Mouse (Mus musculus): Measurements from ENCODE around the gene Fam69a. TPM values are rescaled to one million over a fixed set of nuclear protein-coding genes. Genes with fewer than 3 reads are reported as not detected.

Gene Fam69a
- polyA plus RNA-seq, 2 experiments = 1.8 to 8.0 TPM

DNA sequence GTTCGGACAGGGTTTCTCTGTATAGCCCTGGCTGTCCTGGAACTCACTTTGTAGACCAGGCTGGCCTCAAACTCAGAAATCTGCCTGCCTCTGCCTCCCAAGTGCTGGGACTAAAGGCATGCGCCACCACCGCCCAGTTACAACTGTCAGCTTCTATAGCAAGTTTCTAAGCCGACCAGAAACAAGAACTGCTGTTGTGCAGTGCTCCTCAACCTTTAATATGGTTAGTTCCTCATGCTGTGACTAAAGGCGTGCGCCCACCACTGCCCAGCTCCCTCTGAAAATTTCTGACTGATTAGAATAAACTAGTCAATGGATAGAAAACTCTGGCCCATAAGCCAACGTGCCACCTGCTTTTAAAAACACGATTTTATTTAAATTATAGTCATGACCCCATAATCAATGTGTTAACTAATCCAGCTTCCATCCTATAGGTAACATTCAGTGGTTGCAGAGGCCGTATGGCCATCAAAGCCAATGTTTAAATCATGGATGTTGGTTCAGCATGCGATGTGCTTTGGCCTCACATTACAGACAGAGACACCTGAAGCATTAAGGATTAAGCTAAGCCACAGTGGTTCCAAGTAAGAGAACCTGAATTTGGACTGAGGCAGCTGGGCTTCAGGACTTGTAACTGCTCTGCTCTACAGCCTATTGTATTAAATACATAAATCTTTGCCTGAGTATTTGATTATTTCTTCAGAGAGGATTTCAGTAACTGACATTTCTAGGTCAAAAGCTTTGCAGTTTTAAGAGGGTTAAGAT, 50.1 kb downstream of the Fam69a start:
- ATAC-seq (ENCODE audit: insufficient read depth) (no peak), DNase-seq (ENCODE audit: low read depth in 3 of 3, low spot score in 3 of 3) (no peak)
- H3K27ac ChIP-seq = no peak overlapping the region
- no peaks in the 10 kb centered on the region for H3K27me3 ChIP-seq (ENCODE audit: control insufficient read depth, insufficient read depth, low read length)
- no peaks in the 10 kb centered on the region for H3K36me3 ChIP-seq (replicated peaks; ENCODE audit: control insufficient read depth, insufficient read depth, low read depth)
- no peaks in the 10 kb centered on the region for H3K9me3 ChIP-seq (ENCODE audit: control insufficient read depth, low read length)
- H3K9ac ChIP-seq (replicated peaks) = no peak overlapping the region
- 75% methylated on average over 10 of the region's 10 CpGs for WGBS (ENCODE audit: insufficient replicate concordance)
- H3K4me2 ChIP-seq (ENCODE audit: low read depth) = no peak overlapping the region
- TF ChIP-seq CTCF (IDR thresholded peaks at IDR 0.05; ENCODE audit: low read depth) (no peak), EP300 (IDR thresholded peaks at IDR 0.05; ENCODE audit: low read depth) (no peak)
- peaks cover 3 to 11% of the 10 kb centered on the region in 2 experiments; a peak in 3 of 4 replicates for H3K4me1 ChIP-seq (replicated peaks; ENCODE audit: control insufficient read depth in 2 of 2, insufficient read depth in 2 of 2, low read length in 1 of 2)
- no peak overlapping the region for H3K4me3 ChIP-seq (ENCODE audit: insufficient read depth in 1 of 2, low read depth in 2 of 2, low read length in 2 of 2)

DNA sequence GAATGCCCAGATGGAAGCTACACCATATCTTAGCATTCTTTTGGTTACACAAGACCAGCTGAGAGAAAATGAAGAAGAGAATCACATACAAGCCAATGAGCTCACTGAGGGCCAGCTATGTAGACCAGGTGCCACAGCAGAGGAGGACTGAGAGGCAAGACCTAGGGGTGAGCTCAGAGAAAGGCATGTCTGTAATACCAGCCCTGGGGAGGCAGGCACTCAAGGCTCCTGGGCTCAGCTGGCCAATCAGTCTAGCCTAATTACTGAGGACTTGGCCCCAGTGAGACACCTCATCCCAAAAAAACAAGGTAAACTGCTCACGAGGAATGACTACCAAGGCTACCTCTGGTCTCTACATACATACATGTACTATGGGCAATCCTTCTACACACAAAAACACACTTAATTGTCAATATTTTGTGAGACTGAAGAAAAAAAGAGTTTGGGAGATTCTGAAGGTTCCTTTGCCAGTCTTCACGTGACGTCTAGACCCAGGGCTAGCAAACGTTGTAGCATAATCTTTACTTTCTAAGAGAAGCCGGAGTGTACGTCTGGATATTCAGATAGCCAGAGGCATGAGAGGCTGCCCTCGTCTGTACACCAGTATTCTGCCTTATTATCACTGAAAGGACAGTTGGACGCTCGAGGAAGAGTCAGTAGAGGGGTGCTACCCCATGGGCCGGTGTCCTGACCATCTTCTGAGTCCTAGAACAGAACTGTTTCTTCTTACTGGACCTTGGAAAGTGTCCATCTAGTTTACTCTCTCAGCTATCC, 51.9 kb downstream of the Fam69a start:
- Histone ChIP-seq H3K27me3 (ENCODE audit: control insufficient read depth, insufficient read depth, low read length) (no peaks in the 10 kb centered on the region), H3K36me3 (replicated peaks; ENCODE audit: control insufficient read depth, insufficient read depth, low read depth) (no peaks in the 10 kb centered on the region), H3K4me1 (replicated peaks; ENCODE audit: control insufficient read depth in 2 of 2, insufficient read depth in 2 of 2, low read length in 1 of 2) (peaks cover 3 to 11% of the 10 kb centered on the region in 2 experiments; a peak in 3 of 4 replicates), H3K9me3 (ENCODE audit: control insufficient read depth, low read length) (no peaks in the 10 kb centered on the region), H3K9ac (replicated peaks) (peak overlapping the region; percentile 5; the same call in 1 of the 2 replicates), H3K4me3 (ENCODE audit: insufficient read depth in 1 of 2, low read depth in 2 of 2, low read length in 2 of 2) (no peak overlapping the region), H3K27ac (no peak overlapping the region), H3K4me2 (ENCODE audit: low read depth) (no peak overlapping the region)
- 42% methylated on average over 10 of the region's 10 CpGs for WGBS (ENCODE audit: insufficient replicate concordance)
- peak in 1 of 3 experiments; percentile 23 for DNase-seq (ENCODE audit: low read depth in 3 of 3, low spot score in 3 of 3)
- TF ChIP-seq EP300 (IDR thresholded peaks at IDR 0.05; ENCODE audit: low read depth) (no peak), CTCF (IDR thresholded peaks at IDR 0.05; ENCODE audit: low read depth) (no peak)
- peak; percentile 61; the same call in 1 of the 2 replicates for ATAC-seq (ENCODE audit: insufficient read depth)

DNA sequence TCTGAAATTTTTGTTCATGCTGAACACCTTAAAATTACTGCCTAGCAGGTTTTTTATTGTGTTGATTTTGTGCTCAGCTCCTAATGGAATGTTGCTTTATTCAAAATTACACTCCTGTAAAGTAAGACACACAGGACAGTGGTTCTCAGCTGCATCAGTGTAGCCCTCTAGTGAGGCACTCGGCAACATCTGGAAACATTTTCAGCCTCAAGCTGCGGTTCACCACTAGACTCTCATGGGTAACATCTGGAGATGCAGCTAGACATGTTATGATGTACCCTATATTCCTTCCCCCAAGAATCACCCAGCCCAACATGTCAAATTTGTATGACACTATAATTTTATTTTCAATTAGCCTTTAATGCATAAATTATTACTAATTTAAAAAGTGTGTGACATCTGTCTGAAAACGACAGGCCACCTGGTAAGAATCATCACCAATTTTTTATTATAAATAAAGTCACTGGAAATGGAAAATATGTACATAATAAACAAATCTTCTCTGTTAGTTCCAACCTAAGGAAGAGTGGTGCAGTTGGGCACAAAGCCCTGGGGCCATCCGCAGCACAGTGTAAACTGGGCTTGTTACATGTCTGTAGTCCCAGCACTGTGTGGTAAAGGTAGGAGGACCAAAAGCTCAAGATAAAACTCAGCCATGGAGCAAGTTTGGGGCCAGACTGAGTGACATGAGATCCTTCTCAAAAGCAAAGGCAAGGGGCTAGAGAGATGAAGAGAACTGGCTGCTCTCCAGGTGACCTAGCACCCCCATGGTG, 53.5 kb downstream of the Fam69a start:
- TF ChIP-seq EP300 (IDR thresholded peaks at IDR 0.05; ENCODE audit: low read depth) = no peak
- no peak for TF ChIP-seq CTCF (IDR thresholded peaks at IDR 0.05; ENCODE audit: low read depth)
- Histone ChIP-seq H3K27ac (no peak overlapping the region), H3K9me3 (ENCODE audit: control insufficient read depth, low read length) (no peaks in the 10 kb centered on the region), H3K9ac (replicated peaks) (no peak overlapping the region), H3K36me3 (replicated peaks; ENCODE audit: control insufficient read depth, insufficient read depth, low read depth) (no peaks in the 10 kb centered on the region), H3K4me2 (ENCODE audit: low read depth) (no peak overlapping the region), H3K4me3 (ENCODE audit: insufficient read depth in 1 of 2, low read depth in 2 of 2, low read length in 2 of 2) (no peak overlapping the region), H3K27me3 (ENCODE audit: control insufficient read depth, insufficient read depth, low read length) (no peaks in the 10 kb centered on the region), H3K4me1 (replicated peaks; ENCODE audit: control insufficient read depth in 2 of 2, insufficient read depth in 2 of 2, low read length in 1 of 2) (peaks cover 3 to 11% of the 10 kb centered on the region in 2 experiments; a peak in 3 of 4 replicates)
- no peak for ATAC-seq (ENCODE audit: insufficient read depth)
- 73% methylated on average over 4 of the region's 4 CpGs for WGBS (ENCODE audit: insufficient replicate concordance)
- no peak for DNase-seq (ENCODE audit: low read depth in 3 of 3, low spot score in 3 of 3)

DNA sequence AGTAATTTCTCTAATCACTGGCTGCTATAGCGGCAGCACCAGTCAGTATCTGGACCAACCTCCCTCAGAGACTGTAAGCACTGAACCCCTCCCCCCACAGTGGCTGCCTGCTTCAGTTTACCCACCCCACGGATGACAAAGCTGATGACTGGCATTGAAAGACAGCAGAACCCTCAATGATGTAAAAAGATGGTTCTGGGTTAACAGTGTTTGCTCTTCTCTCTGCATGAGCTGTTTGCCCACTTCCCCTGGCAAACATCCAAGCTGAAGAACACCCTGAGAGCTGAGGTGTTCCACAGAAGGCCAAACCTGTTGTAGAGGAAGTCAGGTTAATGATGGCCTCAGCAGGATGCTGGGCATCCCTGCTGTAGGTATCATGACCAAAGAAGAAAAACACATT, 54.3 kb downstream of the Fam69a start:
- Histone ChIP-seq H3K9me3 (ENCODE audit: control insufficient read depth, low read length) (no peaks in the 10 kb centered on the region), H3K27ac (no peak overlapping the region), H3K4me3 (ENCODE audit: insufficient read depth in 1 of 2, low read depth in 2 of 2, low read length in 2 of 2) (no peak overlapping the region), H3K27me3 (ENCODE audit: control insufficient read depth, insufficient read depth, low read length) (no peaks in the 10 kb centered on the region), H3K36me3 (replicated peaks; ENCODE audit: control insufficient read depth, insufficient read depth, low read depth) (no peaks in the 10 kb centered on the region), H3K9ac (replicated peaks) (no peak overlapping the region), H3K4me2 (ENCODE audit: low read depth) (no peak overlapping the region), H3K4me1 (replicated peaks; ENCODE audit: control insufficient read depth in 2 of 2, insufficient read depth in 2 of 2, low read length in 1 of 2) (peaks cover 3 to 11% of the 10 kb centered on the region in 2 experiments; a peak in 3 of 4 replicates)
- TF ChIP-seq CTCF (IDR thresholded peaks at IDR 0.05; ENCODE audit: low read depth) (no peak), EP300 (IDR thresholded peaks at IDR 0.05; ENCODE audit: low read depth) (no peak)
- ATAC-seq (ENCODE audit: insufficient read depth) (no peak), DNase-seq (ENCODE audit: low read depth in 3 of 3, low spot score in 3 of 3) (no peak)
- 38% methylated on average over 2 of the region's 2 CpGs for WGBS (ENCODE audit: insufficient replicate concordance)
